Mouse (Mus musculus): Measurements from ENCODE around the gene Chrnb2.

DNA sequence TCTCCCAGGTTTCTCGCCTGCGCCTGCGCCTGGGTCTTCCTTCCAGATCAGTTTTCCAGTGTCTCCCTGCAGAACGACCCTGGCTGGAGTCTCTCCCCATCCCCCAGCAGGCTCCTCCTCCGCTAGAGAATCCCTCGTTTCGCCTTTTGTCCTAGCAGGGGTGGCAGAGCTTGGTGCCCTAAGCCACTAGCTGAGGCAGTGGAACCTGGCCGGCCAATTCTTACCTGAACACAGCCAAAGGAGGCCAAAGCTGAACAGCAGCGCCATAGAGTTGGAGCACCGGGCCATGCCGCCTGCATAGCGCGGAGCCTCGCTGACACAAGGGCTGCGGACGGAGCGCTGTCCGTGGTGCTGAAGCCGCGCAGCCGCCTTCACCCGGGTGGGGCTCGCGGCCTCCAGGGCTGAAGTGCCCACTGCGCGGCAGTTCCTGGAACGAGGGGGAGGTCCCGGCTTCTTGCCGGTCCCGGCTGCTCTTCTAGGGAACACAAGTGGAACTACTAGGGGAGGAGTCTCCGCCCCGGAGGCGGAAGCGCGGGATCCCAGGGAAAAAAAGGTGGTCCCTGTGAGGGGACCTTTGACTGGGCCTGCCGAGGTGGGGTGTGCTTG is at the start of gene Chrnb2:
- TF ChIP-seq CTCF (IDR thresholded peaks at IDR 0.05) (no peak), EP300 (IDR thresholded peaks at IDR 0.05) (no peak)
